Mouse (Mus musculus): ENCODE data around the gene Stk32b. TPM values are rescaled to one million over a fixed set of nuclear protein-coding genes. Genes with fewer than 3 reads are reported as not detected.

The Stk32b gene
- polyA plus RNA-seq, 1 experiment from 2014 or later = 23.6 TPM

- WGBS = 91% methylated on average over 5 of the region's 5 CpGs
- ATAC-seq = no peak
- Histone ChIP-seq H3K9ac (replicated peaks; ENCODE audit: low read depth, low read length) (no peak overlapping the region), H3K4me1 (replicated peaks; ENCODE audit: control insufficient read depth, insufficient read depth, low read length) (no peaks in the 10 kb centered on the region), H3K4me3 (replicated peaks; ENCODE audit: low read length) (no peak overlapping the region), H3K9me3 (ENCODE audit: control insufficient read depth, low read length) (no peaks in the 10 kb centered on the region), H3K36me3 (ENCODE audit: control insufficient read depth, insufficient read depth) (peaks cover 5% of the 10 kb centered on the region), H3K27ac (ENCODE audit: low read length) (no peak overlapping the region), H3K4me2 (ENCODE audit: low read length) (no peak overlapping the region), H3K27me3 (replicated peaks; ENCODE audit: control insufficient read depth, insufficient read depth, low read length) (no peaks in the 10 kb centered on the region)
Measured at GRCm38 (mm10) chr5:37457191-37457590, 259.8 kb downstream of the Stk32b start.

DNA sequence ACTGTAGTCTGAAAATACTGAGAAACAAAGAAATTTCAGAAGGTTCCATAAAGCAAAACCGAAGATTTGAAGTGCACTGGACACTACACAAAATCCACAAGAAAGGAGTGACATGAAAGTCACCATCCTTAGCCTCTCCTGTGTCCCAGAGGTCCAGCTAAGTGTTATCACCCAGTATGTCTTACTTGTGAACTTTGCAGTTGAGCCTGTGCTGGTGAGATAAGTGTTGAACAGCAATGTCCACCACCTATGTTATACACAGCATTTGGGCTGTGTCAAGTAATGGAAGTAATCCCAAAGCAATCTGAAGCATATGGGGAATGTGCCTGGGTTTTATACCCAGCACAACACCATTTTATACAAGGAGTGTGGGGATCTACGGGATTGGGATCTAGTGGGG is 260.4 kb downstream of the Stk32b start:
- WGBS = 63% methylated on average over 2 of the region's 2 CpGs
- no peak for ATAC-seq
- H3K9ac ChIP-seq (replicated peaks; ENCODE audit: low read depth, low read length) = no peak overlapping the region

GRCm38 (mm10) chr5:37447546-37447945 is 269.4 kb downstream of the Stk32b start:
- Histone ChIP-seq H3K4me1 (replicated peaks; ENCODE audit: control insufficient read depth, insufficient read depth, low read length) (no peaks in the 10 kb centered on the region), H3K9ac (replicated peaks; ENCODE audit: low read depth, low read length) (no peak overlapping the region), H3K27me3 (replicated peaks; ENCODE audit: control insufficient read depth, insufficient read depth, low read length) (no peaks in the 10 kb centered on the region), H3K4me3 (replicated peaks; ENCODE audit: low read length) (no peak overlapping the region), H3K27ac (ENCODE audit: low read length) (no peak overlapping the region), H3K36me3 (ENCODE audit: control insufficient read depth, insufficient read depth) (no peaks in the 10 kb centered on the region), H3K9me3 (ENCODE audit: control insufficient read depth, low read length) (0 out of 2 replicates have a peak, but pooled peaks cover 3% of the 10 kb centered on the region), H3K4me2 (ENCODE audit: low read length) (no peak overlapping the region)
- WGBS = 91% methylated on average over 3 of the region's 3 CpGs
- no peak for ATAC-seq

More for the DNA sequence above, 260.4 kb downstream of the Stk32b start:
- no peak overlapping the region for H3K4me3 ChIP-seq (replicated peaks; ENCODE audit: low read length)
- H3K27me3 ChIP-seq (replicated peaks; ENCODE audit: control insufficient read depth, insufficient read depth, low read length) = no peaks in the 10 kb centered on the region
- H3K27ac ChIP-seq (ENCODE audit: low read length) = no peak overlapping the region
- H3K4me2 ChIP-seq (ENCODE audit: low read length) = no peak overlapping the region
- no peaks in the 10 kb centered on the region for H3K9me3 ChIP-seq (ENCODE audit: control insufficient read depth, low read length)
- no peaks in the 10 kb centered on the region for H3K4me1 ChIP-seq (replicated peaks; ENCODE audit: control insufficient read depth, insufficient read depth, low read length)
- peaks cover 5% of the 10 kb centered on the region for H3K36me3 ChIP-seq (ENCODE audit: control insufficient read depth, insufficient read depth)

GRCm38 (mm10) chr5:37442767-37443166 is 274.2 kb downstream of the Stk32b start:
- H3K36me3 ChIP-seq (ENCODE audit: control insufficient read depth, insufficient read depth) = no peaks in the 10 kb centered on the region
- no peak overlapping the region for H3K9ac ChIP-seq (replicated peaks; ENCODE audit: low read depth, low read length)
- WGBS = 76% methylated on average over 2 of the region's 2 CpGs
- no peak overlapping the region for H3K4me2 ChIP-seq (ENCODE audit: low read length)
- H3K4me3 ChIP-seq (replicated peaks; ENCODE audit: low read length) = no peak overlapping the region
- ATAC-seq = no peak
- no peaks in the 10 kb centered on the region for H3K4me1 ChIP-seq (replicated peaks; ENCODE audit: control insufficient read depth, insufficient read depth, low read length)
- H3K27ac ChIP-seq (ENCODE audit: low read length) = no peak overlapping the region
- H3K27me3 ChIP-seq (replicated peaks; ENCODE audit: control insufficient read depth, insufficient read depth, low read length) = no peaks in the 10 kb centered on the region
- H3K9me3 ChIP-seq (ENCODE audit: control insufficient read depth, low read length) = 0 out of 2 replicates have a peak, but pooled peaks cover 3% of the 10 kb centered on the region

DNA sequence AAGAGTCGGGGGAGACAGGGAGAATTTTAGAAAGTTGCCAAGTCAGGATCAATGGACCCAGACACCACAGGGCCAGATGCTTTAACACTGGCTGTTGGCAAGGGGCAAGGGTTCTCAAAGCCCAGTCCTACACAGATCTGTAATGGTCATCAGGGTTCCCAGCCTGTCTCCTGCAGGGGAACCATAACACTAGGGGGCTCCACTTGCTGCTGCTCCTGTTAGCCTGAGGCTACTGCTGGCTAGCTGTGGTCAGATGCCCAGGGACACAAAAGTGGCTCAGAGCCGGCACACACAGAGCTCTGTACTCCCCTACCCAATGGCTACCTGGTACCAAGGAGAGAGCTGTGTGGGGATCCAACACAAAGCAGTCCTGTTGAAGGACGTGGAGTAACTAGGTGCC is 281.6 kb downstream of the Stk32b start:
- H3K27me3 ChIP-seq (replicated peaks; ENCODE audit: control insufficient read depth, insufficient read depth, low read length) = no peaks in the 10 kb centered on the region
- no peak overlapping the region for H3K4me2 ChIP-seq (ENCODE audit: low read length)
- H3K4me3 ChIP-seq (replicated peaks; ENCODE audit: low read length) = no peak overlapping the region
- 69% methylated on average over 3 of the region's 3 CpGs for WGBS
- H3K9ac ChIP-seq (replicated peaks; ENCODE audit: low read depth, low read length) = no peak overlapping the region
- H3K4me1 ChIP-seq (replicated peaks; ENCODE audit: control insufficient read depth, insufficient read depth, low read length) = no peaks in the 10 kb centered on the region
- H3K9me3 ChIP-seq (ENCODE audit: control insufficient read depth, low read length) = no peaks in the 10 kb centered on the region
- no peaks in the 10 kb centered on the region for H3K36me3 ChIP-seq (ENCODE audit: control insufficient read depth, insufficient read depth)
- no peak overlapping the region for H3K27ac ChIP-seq (ENCODE audit: low read length)
- ATAC-seq = no peak

DNA sequence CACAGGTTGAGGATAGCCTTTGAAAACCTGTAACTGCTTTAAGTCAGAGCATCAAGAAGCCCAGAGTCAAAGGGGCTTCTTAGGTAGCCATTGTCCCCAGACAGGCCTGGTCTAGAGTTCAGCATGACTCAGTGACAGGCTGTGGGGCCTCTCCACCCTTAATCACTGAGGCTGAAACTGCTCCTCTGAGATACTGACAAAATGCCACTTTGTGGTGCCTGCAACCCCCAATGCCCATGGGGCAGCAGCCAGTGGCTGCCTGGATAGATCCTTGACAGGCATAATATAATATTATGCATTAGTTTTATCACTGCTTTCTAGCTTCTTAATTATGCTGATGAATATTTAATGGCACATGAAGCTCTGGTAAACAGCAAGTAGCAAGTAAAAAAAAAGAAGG is 289.8 kb downstream of the Stk32b start:
- H3K36me3 ChIP-seq (ENCODE audit: control insufficient read depth, insufficient read depth) = no peaks in the 10 kb centered on the region
- no peaks in the 10 kb centered on the region for H3K4me1 ChIP-seq (replicated peaks; ENCODE audit: control insufficient read depth, insufficient read depth, low read length)
- no peak overlapping the region for H3K4me2 ChIP-seq (ENCODE audit: low read length)
- H3K27me3 ChIP-seq (replicated peaks; ENCODE audit: control insufficient read depth, insufficient read depth, low read length) = no peaks in the 10 kb centered on the region
- H3K4me3 ChIP-seq (replicated peaks; ENCODE audit: low read length) = no peak overlapping the region
- no peak overlapping the region for H3K27ac ChIP-seq (ENCODE audit: low read length)
- H3K9ac ChIP-seq (replicated peaks; ENCODE audit: low read depth, low read length) = no peak overlapping the region
- H3K9me3 ChIP-seq (ENCODE audit: control insufficient read depth, low read length) = no peaks in the 10 kb centered on the region
- no peak for ATAC-seq

GRCm38 (mm10) chr5:37419028-37419427 is 297.9 kb downstream of the Stk32b start:
- Histone ChIP-seq H3K9me3 (ENCODE audit: control insufficient read depth, low read length) (no peaks in the 10 kb centered on the region), H3K27ac (ENCODE audit: low read length) (no peak overlapping the region), H3K27me3 (replicated peaks; ENCODE audit: control insufficient read depth, insufficient read depth, low read length) (no peaks in the 10 kb centered on the region), H3K4me3 (replicated peaks; ENCODE audit: low read length) (no peak overlapping the region), H3K36me3 (ENCODE audit: control insufficient read depth, insufficient read depth) (no peaks in the 10 kb centered on the region), H3K4me2 (ENCODE audit: low read length) (no peak overlapping the region), H3K9ac (replicated peaks; ENCODE audit: low read depth, low read length) (no peak overlapping the region), H3K4me1 (replicated peaks; ENCODE audit: control insufficient read depth, insufficient read depth, low read length) (0 out of 2 replicates have a peak, but pooled peaks cover 3% of the 10 kb centered on the region)
- WGBS = 87% methylated on average over 6 of the region's 6 CpGs
- no peak for ATAC-seq

Other genes starting within 250 kb of the Stk32b start
- gene Cytl1, start 18.3 kb upstream of the Stk32b start, polyA plus RNA-seq (2015; fragmentation: Nextera tagmentation; extraction: Ambion mirVana) = 1.4 TPM in 1 of 2 replicates, not detected in the other
- 11.4 and 16.8 TPM in 2 replicates for gene Msx1, start 107.4 kb upstream of the Stk32b start, polyA plus RNA-seq (2015; fragmentation: Nextera tagmentation; extraction: Ambion mirVana)